Mouse (Mus musculus): ENCODE data around the gene Med29. TPM values are rescaled to one million over a fixed set of nuclear protein-coding genes. Genes with fewer than 3 reads are reported as not detected.

Gene Med29
- 40.1 and 46.1 TPM in 2 replicates for polyA plus RNA-seq (2014; fragmentation: Nextera tagmentation; extraction: Ambion mirVana)

DNA sequence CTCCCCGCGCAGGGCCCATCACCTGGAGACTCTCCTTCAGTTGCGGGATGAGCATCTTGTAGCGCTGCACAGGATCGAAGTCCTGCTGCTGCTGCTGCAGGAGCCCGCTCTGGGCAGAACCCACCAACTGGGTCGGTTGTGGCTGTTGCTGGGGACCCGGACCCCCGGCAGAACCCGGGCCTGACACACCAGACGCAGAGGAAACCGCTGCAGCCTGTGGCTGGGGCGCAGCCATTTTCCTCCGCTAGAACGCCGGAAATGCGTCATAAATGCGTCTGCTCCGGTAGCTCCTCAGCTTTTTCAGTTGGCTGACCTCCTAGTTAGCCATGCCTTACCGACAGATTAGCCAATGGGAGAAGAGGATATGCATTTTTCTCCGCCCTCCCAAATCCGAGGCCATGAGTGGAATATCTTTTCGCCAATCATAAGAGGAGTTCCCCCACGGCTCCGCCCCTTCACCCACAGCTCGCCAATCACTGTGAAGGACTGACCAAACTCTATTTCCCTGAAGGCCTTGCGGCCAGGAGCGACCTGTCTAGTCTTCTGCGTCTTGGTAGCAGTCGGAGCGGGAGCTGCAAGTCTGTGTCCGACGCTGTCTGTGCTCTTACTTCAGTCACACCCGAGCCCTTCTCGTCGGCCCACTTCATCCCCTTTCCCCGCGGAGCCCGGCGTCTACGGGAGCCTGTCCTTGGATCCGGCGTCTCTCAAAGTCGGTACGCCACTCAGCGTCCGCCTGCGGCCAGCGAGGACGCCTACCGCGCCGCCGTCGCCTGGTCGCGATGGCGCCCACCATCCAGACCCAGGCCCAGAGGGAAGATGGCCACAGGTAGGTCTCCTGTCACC lies at the start of gene Med29, which contains the start of gene Paf1:
Med29 (minus strand) TSS at position 280 of the 843 bp plus-strand sequence.
Paf1 (plus strand) TSS at position 523 of the 843 bp plus-strand sequence.
- under 1% methylated on average over 58 of the region's 58 CpGs for WGBS
- Histone ChIP-seq H3K4me2 (ENCODE audit: low read depth, low read length, severe bottlenecking) (peak within 1 kb of the TSS; percentile 84), H3K27me3 (ENCODE audit: control insufficient read depth, insufficient read depth, low read length) (no peaks in the 10 kb centered on the region), H3K9ac (ENCODE audit: low read length) (peak within 1 kb of the TSS; percentile 80), H3K4me3 (ENCODE audit: low read depth, low read length) (peak within 1 kb of the TSS; percentile 83), H3K27ac (ENCODE audit: low read depth, low read length) (no peak within 1 kb of the TSS), H3K4me1 (replicated peaks; ENCODE audit: control insufficient read depth, insufficient read depth, low read length) (peaks cover 7% of the 10 kb centered on the region; the same call in 1 of the 2 replicates), H3K9me3 (ENCODE audit: control insufficient read depth, low read length) (no peaks in the 10 kb centered on the region), H3K36me3 (ENCODE audit: control insufficient read depth, insufficient read depth, low read length) (peaks cover 11% of the 10 kb centered on the region)
- ATAC-seq (replicated peaks; ENCODE audit: low FRiP score) (peak; percentile 99), DNase-seq (ENCODE audit: low spot score) (peak; percentile 95)

DNA sequence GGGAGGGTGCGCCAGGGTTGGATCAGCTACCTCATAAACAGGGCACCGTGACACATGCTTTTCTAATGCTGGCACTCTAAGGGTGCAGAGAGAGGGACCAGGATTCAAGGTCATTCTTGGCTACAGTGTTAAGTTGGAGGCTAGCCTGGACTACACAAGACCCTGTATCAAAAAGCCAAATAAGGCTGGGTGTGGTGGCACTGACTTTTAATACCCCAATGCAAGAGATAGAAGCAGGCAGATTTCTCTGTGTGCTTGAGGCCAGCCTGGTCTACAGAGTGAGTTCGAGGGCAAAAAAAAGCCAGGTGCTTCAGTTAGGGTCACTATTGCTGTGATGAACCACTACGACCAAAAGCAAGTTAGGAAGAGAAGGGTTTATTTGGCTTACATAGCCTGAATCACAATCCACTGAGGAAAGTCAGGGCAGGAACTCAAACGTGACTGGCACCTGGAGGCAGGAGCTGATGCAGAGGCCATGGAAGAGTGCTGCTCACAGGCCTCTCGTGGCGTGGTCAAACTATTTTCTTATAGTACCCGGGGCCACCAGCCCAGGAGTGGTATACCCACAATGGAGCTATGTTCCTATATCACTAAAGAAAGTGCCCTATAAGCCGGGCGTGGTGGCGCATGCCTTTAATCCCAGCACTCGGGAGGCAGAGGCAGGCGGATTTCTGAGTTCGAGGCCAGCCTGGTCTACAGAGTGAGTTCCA lies 49.4 kb upstream of the Med29 start:
- Histone ChIP-seq H3K4me1 (replicated peaks; ENCODE audit: control insufficient read depth, insufficient read depth, low read length) (no peaks in the 10 kb centered on the region), H3K27me3 (ENCODE audit: control insufficient read depth, insufficient read depth, low read length) (no peaks in the 10 kb centered on the region), H3K27ac (ENCODE audit: low read depth, low read length) (no peak overlapping the region), H3K4me3 (ENCODE audit: low read depth, low read length) (no peak overlapping the region), H3K4me2 (ENCODE audit: low read depth, low read length, severe bottlenecking) (no peak overlapping the region), H3K9me3 (ENCODE audit: control insufficient read depth, low read length) (no peaks in the 10 kb centered on the region), H3K36me3 (ENCODE audit: control insufficient read depth, insufficient read depth, low read length) (no peaks in the 10 kb centered on the region), H3K9ac (ENCODE audit: low read length) (no peak overlapping the region)
- DNase-seq (ENCODE audit: low spot score) (no peak), ATAC-seq (replicated peaks; ENCODE audit: low FRiP score) (no peak)
- 87% methylated on average over 13 of the region's 14 CpGs for WGBS

DNA sequence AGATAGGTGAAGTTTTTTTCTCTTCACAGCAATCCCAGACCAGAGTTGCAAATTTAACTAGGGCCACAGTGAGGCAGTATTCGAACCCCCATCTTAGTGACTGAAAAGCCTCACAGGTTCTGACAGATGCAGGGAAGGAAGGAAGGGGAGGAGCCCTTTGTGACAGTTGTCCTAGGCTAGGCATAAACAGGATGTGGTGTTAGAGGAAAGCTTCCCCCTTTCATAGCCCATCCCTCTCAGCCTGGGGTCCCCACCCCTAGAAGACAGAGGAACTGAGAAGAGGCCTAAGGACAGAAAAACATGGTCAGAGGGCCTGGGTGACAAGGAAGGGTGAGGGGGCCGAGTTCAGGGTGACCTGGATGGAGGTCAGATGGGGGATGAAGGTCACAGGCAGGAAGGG lies 48.2 kb upstream of the Med29 start:
- no peaks in the 10 kb centered on the region for H3K27me3 ChIP-seq (ENCODE audit: control insufficient read depth, insufficient read depth, low read length)
- H3K27ac ChIP-seq (ENCODE audit: low read depth, low read length), result no peak overlapping the region
- H3K36me3 ChIP-seq (ENCODE audit: control insufficient read depth, insufficient read depth, low read length), result no peaks in the 10 kb centered on the region
- whole genome bisulfite sequencing, result 64% methylated on average over 2 of the region's 2 CpGs
- H3K9me3 ChIP-seq (ENCODE audit: control insufficient read depth, low read length), result no peaks in the 10 kb centered on the region
- no peak for DNase-seq (ENCODE audit: low spot score)
- no peaks in the 10 kb centered on the region for H3K4me1 ChIP-seq (replicated peaks; ENCODE audit: control insufficient read depth, insufficient read depth, low read length)
- no peak overlapping the region for H3K4me2 ChIP-seq (ENCODE audit: low read depth, low read length, severe bottlenecking)
- no peak for ATAC-seq (replicated peaks; ENCODE audit: low FRiP score)
- H3K9ac ChIP-seq (ENCODE audit: low read length), result no peak overlapping the region
- H3K4me3 ChIP-seq (ENCODE audit: low read depth, low read length), result no peak overlapping the region

DNA sequence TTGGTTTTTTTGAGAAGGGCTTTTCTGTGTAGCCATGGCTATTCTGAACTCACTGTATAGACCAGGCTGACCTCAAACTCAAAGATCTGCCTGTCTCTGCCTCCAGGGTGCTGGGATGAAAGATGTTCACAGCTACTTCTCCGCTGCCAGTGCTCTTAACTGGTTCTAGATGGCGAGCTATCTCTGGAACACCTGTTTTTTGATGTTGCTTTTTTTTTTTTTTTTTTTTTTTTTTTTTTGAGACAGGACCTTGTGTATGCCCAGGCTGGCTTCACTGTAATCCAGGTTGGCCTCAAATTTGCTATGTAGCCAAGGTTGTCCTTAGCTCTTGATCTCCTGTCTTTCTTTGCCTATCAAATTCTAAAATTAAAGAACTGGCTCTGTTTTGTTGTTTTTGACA lies 46.3 kb upstream of the Med29 start:
- H3K36me3 ChIP-seq (ENCODE audit: control insufficient read depth, insufficient read depth, low read length), result no peaks in the 10 kb centered on the region
- no peaks in the 10 kb centered on the region for H3K9me3 ChIP-seq (ENCODE audit: control insufficient read depth, low read length)
- no peak overlapping the region for H3K27ac ChIP-seq (ENCODE audit: low read depth, low read length)
- peaks cover 9% of the 10 kb centered on the region; the same call in 1 of the 2 replicates for H3K4me1 ChIP-seq (replicated peaks; ENCODE audit: control insufficient read depth, insufficient read depth, low read length)
- ATAC-seq (replicated peaks; ENCODE audit: low FRiP score) (no peak), DNase-seq (ENCODE audit: low spot score) (no peak)
- H3K4me3 ChIP-seq (ENCODE audit: low read depth, low read length), result no peak overlapping the region
- 88% methylated on average over 2 of the region's 2 CpGs for whole genome bisulfite sequencing
- no peak overlapping the region for H3K4me2 ChIP-seq (ENCODE audit: low read depth, low read length, severe bottlenecking)
- H3K27me3 ChIP-seq (ENCODE audit: control insufficient read depth, insufficient read depth, low read length), result no peaks in the 10 kb centered on the region
- H3K9ac ChIP-seq (ENCODE audit: low read length), result no peak overlapping the region

DNA sequence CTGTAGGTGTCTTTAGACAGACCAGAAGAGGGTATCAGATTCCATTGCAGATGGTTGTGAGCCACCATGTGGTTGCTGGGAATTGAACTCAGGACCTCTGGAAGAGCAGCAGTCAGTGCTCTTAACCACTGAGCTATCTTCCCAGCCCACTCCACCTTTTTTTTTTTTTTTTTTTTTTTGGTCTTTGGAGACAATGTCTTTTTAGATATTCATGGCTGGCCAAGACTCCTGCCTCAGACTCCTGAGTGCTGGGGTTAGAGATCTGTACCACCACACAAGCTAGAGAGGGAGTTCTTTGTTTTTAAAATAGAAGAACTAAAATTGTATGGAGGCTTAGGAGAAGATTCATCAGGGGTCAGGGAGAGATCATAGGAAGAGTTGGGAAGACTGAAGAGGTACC lies 45.5 kb upstream of the Med29 start:
- H3K4me3 ChIP-seq (ENCODE audit: low read depth, low read length), result no peak overlapping the region
- no peak overlapping the region for H3K4me2 ChIP-seq (ENCODE audit: low read depth, low read length, severe bottlenecking)
- H3K4me1 ChIP-seq (replicated peaks; ENCODE audit: control insufficient read depth, insufficient read depth, low read length), result peaks cover 13% of the 10 kb centered on the region
- H3K27ac ChIP-seq (ENCODE audit: low read depth, low read length), result no peak overlapping the region
- no peaks in the 10 kb centered on the region for H3K27me3 ChIP-seq (ENCODE audit: control insufficient read depth, insufficient read depth, low read length)
- ATAC-seq (replicated peaks; ENCODE audit: low FRiP score) (no peak), DNase-seq (ENCODE audit: low spot score) (no peak)
- H3K9me3 ChIP-seq (ENCODE audit: control insufficient read depth, low read length), result no peaks in the 10 kb centered on the region
- H3K36me3 ChIP-seq (ENCODE audit: control insufficient read depth, insufficient read depth, low read length), result no peaks in the 10 kb centered on the region
- H3K9ac ChIP-seq (ENCODE audit: low read length), result no peak overlapping the region

DNA sequence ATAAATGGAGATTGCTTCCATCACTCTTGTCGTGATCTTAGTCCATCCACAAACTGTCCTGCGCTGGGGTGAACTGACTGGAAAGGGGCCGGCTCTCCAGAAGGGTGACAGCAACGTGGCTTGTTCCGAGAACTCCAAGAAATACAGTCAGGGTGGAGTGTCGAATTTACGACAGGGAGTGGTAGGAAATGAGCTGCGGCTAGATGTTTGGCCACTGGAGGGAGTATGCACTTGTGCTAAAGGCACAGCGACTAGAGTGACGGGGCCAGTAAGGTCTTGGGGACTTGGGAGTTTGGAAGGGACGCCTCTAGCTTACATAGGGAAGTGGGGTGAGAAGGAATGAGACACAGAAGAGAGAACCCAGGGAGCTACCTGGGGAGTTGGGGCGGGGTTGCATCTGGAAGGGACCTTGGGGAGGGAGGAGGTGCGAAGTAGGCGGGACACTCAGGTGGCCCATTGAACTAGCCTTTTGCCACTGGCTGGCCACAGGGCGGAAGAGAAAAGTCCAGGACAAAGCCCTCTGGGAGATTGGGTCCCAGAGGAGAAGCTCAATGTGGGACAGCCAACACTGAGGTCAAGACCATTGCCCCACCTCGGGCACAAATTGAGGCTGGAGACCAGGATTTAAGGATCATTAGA lies 44.5 kb upstream of the Med29 start, which contains the start of gene Gmfg:
Gmfg (plus strand) TSS at position 516 of the 639 bp plus-strand sequence.
- peak within 1 kb of the TSS; percentile 45 for H3K9ac ChIP-seq (ENCODE audit: low read length)
- under 1% methylated on average over 16 of the region's 16 CpGs for WGBS
- no peaks in the 10 kb centered on the region for H3K36me3 ChIP-seq (ENCODE audit: control insufficient read depth, insufficient read depth, low read length)
- H3K4me2 ChIP-seq (ENCODE audit: low read depth, low read length, severe bottlenecking), result peak within 1 kb of the TSS; percentile 73
- H3K27me3 ChIP-seq (ENCODE audit: control insufficient read depth, insufficient read depth, low read length), result no peaks in the 10 kb centered on the region
- H3K4me3 ChIP-seq (ENCODE audit: low read depth, low read length), result peak within 1 kb of the TSS; percentile 75
- H3K27ac ChIP-seq (ENCODE audit: low read depth, low read length), result no peak within 1 kb of the TSS
- peak; percentile 49 for ATAC-seq (replicated peaks; ENCODE audit: low FRiP score)
- H3K9me3 ChIP-seq (ENCODE audit: control insufficient read depth, low read length), result no peaks in the 10 kb centered on the region
- H3K4me1 ChIP-seq (replicated peaks; ENCODE audit: control insufficient read depth, insufficient read depth, low read length), result peaks cover 13% of the 10 kb centered on the region
- peak; percentile 85 for DNase-seq (ENCODE audit: low spot score)

DNA sequence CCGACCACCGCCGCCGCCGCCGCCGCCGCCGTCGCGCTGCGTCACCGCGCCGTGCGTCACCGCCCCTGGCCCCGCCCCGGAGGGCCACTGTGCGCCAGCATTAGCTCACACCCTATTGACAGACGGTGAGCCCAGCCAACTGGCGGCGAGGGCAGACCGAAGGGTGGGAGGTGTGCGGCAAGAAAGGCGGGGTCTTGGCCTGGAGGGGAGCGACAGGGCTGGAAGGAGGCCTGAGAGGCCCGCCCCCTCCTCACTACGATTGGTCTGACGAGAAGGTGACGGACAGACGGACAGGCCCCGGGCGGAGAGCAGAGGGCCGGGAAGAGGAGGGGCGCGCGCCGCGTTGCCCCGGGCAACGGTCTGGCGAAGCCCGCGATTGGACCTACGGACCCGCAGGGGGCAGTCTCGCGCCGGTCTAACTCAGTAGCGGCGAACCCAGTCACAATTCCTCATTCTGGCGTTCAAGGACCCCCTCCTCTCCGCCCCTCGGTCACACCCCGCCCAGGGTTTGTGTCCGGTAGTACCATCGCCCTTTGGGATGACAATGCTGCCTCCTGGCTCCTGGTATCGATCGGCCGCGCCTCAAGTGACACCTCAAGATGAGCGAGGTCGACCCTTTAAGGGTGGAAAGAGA lies 43.9 kb upstream of the Med29 start:
- H3K36me3 ChIP-seq (ENCODE audit: control insufficient read depth, insufficient read depth, low read length), result no peaks in the 10 kb centered on the region; the same call in 1 of the 2 replicates
- peak overlapping the region; percentile 85 for H3K9ac ChIP-seq (ENCODE audit: low read length)
- H3K4me2 ChIP-seq (ENCODE audit: low read depth, low read length, severe bottlenecking), result peak overlapping the region; percentile 73
- H3K9me3 ChIP-seq (ENCODE audit: control insufficient read depth, low read length), result no peaks in the 10 kb centered on the region
- H3K4me3 ChIP-seq (ENCODE audit: low read depth, low read length), result peak overlapping the region; percentile 75
- DNase-seq (ENCODE audit: low spot score) (peak; percentile 100), ATAC-seq (replicated peaks; ENCODE audit: low FRiP score) (peak; percentile 99)
- peaks cover 13% of the 10 kb centered on the region for H3K4me1 ChIP-seq (replicated peaks; ENCODE audit: control insufficient read depth, insufficient read depth, low read length)
- WGBS, result under 1% methylated on average over 49 of the region's 64 CpGs
- H3K27me3 ChIP-seq (ENCODE audit: control insufficient read depth, insufficient read depth, low read length), result no peaks in the 10 kb centered on the region
- H3K27ac ChIP-seq (ENCODE audit: low read depth, low read length), result no peak overlapping the region

DNA sequence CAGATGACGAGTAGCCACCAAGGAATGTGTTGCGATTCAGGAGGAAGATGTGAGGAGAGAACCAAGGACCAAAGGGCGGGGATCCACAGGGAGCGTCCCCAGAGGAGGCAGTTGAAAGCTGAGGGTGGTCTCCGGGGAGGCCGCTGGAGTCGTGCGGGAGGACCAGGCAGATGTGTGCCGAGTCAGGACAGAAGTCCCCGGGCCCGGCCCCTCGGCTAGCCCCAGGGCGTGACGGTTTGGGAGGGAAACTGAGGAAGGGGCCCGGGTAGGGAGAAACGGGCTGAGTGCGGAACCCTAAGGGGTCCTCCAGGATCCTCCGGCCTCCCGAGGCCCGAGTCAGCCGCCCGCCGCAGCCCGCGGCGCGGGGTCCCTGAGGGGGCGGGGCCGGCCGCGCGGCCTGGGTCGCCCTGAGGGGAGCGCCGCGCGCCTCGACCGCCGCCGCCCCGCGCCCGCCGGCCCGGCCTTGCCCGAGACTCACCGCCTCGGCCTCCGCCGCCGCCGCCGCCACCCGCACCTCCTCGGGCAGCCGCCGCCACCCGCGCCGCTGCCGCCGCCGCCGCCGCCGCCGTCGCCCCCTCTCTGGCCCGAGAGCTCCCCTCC lies 43.3 kb upstream of the Med29 start:
- DNase-seq (ENCODE audit: low spot score) (peak; percentile 71), ATAC-seq (replicated peaks; ENCODE audit: low FRiP score) (peak; percentile 10)
- H3K4me3 ChIP-seq (ENCODE audit: low read depth, low read length), result peak overlapping the region; percentile 75
- H3K9me3 ChIP-seq (ENCODE audit: control insufficient read depth, low read length), result no peaks in the 10 kb centered on the region
- H3K36me3 ChIP-seq (ENCODE audit: control insufficient read depth, insufficient read depth, low read length), result no peaks in the 10 kb centered on the region; the same call in 1 of the 2 replicates
- H3K27ac ChIP-seq (ENCODE audit: low read depth, low read length), result no peak overlapping the region
- peak overlapping the region; percentile 85 for H3K9ac ChIP-seq (ENCODE audit: low read length)
- peaks cover 13% of the 10 kb centered on the region for H3K4me1 ChIP-seq (replicated peaks; ENCODE audit: control insufficient read depth, insufficient read depth, low read length)
- WGBS, result 2% methylated on average over 14 of the region's 70 CpGs
- H3K4me2 ChIP-seq (ENCODE audit: low read depth, low read length, severe bottlenecking), result peak overlapping the region; percentile 86
- H3K27me3 ChIP-seq (ENCODE audit: control insufficient read depth, insufficient read depth, low read length), result no peaks in the 10 kb centered on the region
